Mouse (Mus musculus) A20 (cell line): ENCODE measurements around the gene Trank1.

ENCODE experiments used
- DNase-seq: peaks from one replicate; pipeline ENCODE4 v3.0.0-alpha.2; 2011; ENCODE audit warnings: low read depth, low spot score

The Trank1 gene

DNA sequence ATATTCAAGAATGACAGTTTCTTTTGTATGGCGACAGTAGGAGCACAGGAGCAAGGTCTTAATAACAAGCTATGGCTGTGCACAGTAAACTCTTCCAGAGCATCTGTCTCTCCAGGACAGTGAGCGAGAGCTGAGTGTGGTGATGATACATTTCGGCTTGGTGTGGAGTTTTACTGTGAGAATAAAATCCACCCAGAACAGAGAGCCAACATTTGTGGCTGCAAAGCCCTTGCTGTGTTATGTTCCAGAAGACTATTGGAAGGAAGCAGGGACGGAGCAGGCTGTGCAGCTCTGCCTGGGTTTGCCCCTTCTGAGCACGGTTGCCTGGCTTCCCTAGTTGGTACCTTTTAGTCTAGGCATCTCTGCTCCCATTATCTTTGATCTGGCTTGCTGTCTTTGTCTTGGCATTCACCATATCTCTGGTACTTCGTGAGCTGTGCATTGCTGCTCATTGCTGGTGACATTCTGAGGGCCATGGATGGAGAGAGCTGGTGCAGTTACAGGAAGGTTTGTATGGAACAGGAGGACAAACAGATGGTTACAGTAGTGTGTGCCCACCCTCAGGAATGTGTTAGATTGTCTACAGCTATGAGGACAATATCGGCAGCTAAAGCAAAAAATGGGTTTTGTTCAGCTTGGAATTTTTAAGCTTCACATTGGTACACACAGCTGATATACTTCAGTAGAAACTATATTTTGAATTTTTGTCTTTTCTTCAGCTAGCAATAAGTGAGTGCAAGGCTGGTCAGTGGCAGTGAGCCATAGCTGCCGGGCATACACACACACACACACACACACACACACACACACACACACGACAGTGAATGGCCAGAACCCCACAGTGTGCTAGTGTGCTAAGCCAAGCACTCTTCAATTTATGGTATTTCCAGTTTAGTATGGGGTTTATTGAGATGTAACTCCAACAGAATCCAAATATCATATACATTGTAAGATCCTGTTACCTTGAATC is 69.8 kb downstream of the Trank1 start:
- DNase-seq, result no peak

DNA sequence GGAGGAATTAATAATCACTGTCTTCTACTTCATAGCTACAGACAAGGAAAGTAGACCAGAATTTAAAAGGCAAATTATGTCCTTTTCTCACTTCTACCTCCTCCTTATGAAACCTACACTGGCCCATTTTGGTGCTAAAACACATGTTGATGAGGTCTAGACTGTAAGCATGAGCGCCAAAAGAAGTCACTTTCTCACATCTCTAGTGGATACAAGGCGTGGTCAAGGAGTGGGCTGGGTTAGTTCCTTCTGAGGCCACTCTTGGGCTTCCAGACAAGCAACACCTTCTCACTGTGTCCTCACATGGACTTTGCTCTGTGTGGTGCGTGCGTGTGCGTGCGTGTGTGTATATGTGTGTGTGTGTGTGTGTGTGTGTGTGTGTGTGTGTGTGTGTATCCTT is 70.9 kb downstream of the Trank1 start:
- DNase-seq, result no peak

DNA sequence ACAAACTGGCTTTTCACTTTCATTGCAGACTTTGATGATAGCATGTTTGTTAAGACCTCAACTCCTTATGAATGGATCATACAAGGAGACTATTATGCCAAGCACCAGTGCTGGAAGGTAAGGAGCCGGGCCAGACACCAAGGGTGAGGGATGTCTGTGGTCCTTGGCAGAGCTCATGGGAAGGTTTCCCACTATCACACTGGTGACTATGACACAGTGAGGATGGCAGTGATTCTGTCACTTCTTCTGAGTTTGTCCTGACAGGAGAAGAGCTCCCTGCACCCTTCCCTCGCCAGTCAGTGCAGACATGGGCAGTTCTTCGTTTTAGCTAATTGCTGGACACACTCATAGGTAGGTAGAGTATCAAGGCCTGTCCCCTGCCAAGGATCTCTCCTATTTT is 71.5 kb downstream of the Trank1 start:
- DNase-seq, result no peak

DNA sequence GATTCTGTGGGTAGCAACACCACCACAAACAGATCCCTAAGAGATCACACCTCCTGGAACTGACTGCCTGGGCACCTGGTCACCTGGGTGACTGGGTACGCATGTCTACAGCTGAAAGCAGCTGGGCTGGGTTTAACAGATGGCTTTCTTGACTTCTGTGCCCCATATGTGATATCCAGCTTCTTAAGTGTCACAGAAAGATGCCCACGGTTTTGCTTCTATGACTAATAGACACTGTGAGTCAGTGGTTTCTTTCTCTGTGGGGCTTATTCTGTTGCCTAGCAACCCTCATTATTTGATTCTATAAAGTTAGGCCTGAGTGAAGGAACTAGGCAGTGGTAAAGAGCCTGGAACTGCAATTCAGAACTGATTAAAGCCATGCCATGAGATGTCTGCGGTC is 72.2 kb downstream of the Trank1 start:
- DNase-seq, result no peak

DNA sequence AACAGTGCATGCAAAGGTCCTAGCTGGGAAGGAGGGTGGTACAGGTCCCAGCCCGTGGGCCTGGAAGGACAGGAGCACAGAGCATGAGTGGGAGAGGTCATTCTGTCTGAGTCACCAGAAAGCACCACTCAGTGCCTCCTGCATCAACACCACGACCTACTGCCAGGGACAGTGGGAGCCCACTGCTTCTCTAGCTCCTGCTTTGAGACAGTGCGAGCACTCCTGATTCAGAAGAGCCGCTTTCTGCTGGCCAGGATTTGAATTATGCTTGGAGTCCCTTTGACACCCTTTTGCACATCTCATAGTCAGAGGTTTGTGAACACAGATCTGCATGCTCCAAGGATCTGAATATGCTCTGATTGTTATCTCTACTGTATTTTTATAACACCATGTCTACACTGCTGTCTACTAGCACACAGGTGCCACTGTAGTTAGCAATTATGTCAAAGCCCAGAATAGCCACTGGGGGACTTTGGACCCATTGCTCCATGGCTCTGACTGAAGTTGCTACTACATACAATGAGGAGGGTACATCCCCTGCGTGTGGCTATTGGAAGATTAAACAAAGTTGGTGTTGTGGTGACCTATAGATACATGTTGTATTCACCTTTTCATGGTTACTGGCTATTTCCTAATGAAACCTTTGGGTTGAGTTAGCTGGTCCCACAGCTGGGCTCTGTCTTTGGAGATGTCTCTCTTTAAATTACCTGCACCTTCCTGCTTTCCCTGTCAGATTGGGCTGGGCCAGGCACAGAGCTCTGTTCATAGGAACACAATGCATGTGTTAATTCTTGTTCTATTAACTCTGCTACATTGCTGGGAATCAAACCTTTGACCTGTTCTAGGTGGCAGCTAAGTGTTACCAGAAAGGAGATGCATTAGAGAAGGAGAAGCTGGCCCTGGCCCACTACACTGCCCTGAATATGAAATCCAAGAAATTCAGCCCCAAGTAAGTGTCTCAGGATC is 74.3 kb downstream of the Trank1 start:
- no peak for DNase-seq

DNA sequence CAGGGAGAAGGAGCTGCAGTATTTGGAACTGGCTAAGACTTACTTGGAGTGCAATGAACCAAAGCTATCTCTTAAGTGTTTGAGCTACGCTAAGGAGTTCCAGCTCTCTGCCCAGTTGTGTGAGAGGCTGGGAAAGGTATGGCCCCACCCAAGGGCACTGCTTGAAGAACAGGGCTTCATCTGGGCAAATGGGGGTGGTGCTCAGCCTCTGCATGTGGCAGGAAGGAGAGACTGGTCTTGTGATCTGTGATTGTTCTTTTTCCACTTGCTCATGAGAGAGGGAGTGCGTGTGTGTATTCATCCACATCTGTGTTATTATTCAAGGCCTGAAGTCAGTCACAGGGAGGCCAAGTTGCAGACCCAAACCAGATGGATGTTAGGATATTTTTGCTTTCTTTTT is 75.0 kb downstream of the Trank1 start:
- DNase-seq, result no peak

DNA sequence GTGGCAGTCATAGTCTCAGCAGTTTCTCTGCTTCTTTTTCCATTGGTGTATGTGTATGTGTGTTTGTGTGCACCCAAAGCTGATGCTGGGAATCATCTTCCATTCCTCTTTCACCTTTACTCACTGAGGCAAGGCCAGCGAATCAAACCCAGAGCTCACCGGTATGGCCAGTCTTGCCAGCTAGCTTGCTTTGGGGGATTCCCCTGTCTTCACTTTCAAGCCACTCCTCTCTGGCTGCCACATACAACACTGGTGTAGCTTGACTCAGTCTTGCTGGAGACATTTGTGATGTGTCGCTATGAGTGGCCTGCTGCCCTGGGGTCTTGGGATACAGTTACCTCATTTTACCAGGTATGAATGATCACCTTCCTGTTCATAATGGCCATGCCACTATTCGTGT is 76.0 kb downstream of the Trank1 start:
- no peak for DNase-seq

DNA sequence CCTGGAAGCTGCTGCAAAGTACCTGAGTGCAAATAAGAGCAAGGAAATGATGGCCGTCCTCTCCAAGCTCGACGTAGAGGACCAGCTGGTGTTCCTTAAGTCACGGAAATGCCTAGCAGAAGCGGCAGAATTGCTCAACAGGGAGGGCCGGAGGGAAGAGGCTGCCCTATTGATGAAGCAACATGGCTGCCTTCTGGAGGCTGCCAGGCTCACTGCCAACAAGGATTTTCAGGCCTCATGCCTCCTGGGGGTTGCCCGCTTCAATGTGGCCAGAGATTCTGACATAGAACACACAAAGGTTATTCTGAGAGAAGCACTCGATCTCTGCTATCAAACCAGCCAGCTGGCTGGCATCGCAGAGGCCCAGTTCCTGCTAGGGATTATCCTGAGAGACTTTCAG is 78.5 kb downstream of the Trank1 start:
- no peak for DNase-seq

DNA sequence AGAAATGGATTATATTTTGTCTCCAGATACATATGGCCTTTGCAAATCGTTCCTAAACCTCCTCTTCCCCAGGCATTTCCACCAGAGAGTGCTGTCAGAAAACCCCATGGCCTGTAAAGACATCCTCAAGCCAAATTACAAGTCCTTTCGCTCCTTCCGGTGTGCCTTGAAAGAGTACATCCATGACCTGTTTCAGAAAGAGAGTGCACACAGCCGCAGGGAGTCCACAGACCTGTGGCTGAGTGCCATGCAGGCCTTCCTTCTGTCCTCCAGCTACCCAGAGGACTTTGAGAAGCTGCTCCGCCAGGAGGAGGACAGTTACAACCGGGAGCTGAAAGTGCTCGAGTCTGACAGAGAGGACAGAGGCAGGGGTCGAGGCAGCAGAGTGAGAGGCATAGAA is 79.5 kb downstream of the Trank1 start:
- DNase-seq, result no peak

DNA sequence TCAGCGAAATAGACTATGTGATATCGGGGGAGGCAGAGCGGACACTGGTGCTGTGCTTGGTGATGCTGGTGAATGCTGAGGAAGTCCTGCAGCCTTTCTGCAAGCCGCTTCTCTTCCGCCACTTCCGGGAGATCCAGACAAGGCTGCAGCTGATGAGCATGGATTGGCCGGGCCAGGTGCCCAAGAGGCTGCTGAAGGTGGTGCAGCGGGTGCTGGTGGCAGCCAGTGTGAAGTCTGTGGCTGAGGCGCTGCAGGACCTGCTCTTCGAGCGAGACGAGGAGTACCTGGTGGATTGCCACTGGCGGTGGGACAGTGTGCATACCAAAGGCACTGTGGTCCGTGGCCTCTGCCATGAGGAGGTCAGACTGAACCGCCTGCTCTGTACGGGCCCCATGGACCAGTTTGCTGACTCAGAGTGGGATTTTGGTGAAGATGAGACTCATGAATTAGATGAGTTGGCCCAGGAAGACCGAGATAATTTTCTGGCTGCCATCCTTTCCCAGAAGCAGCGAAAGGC is 80.4 kb downstream of the Trank1 start:
- no peak for DNase-seq

DNA sequence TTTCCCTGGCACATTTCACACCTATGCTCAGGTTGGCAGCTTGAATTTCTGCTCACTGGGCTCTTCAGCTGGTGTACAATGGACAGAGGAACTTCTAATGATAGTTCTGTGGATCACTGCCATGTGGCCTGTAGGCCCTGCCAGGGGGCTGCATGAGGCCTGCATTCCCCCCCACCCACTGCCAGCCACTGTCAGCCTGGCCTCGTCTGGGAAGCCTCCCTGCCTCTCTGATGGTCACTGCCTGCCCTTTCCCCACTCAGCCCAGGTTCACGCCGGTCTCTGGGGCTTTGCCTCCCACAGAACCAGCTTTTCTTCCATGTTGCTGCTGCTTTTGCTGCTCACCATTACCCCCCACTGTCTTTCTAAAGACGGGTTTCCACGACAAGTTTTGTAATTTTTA is 83.7 kb downstream of the Trank1 start:
- DNase-seq, result no peak

DNA sequence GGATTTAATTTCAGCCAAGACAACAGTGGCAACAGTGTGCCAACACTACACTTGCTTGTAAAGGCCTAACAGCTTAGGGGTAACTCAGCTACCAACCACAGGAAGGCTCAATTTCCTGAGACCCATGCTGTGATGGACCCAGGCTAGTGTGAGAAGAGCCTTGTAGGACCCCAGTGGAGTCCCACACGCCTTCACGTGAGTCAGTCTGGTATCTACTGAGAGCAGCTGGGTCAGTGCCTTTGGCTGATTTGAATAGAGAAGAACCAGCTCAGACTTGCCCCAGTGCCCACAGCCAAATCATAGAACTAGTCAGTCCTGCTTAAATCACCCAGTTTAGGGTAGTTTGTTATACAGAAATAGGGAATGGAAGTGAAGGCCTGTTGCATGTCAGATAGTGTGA is 86.5 kb downstream of the Trank1 start:
- DNase-seq, result no peak

DNA sequence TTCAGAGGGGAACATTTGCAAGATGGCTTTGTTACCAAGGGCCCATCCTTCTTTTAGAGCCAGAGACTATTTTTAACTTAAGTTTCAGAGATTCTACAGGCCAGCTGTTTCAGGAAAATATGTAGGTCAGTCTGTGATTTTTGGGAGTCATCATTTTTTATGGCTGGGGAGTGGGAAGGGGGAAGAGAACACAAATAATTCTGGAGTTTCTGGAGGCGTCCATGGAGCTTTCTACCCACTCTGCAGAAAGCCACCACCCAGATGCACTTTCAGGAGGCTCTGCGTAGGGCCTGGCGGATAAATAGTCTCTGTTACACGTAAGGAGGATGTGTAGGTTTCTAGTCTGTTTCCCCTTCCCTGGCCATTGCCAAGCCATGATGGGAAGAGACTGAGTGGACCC is 88.5 kb downstream of the Trank1 start:
- DNase-seq, result no peak

DNA sequence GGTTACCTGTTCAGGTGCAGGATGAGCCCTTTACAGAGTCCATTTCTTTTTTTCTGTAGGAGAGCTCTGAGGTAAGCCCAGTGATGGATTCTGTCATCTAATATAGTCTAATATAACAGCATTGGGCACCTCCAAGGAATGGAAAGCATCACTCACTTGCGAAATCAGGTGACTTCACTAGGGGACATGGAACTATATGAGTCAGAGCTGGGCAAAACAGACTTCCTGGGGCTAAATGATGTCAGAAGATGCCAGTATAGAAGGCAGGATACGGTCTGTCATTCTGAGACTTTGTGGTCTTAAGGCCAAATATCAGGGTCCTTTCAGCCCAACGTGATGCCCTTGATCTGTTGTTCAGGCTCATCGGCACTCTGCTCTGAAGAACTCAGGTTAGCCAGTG is 91.6 kb downstream of the Trank1 start:
- DNase-seq, result no peak

DNA sequence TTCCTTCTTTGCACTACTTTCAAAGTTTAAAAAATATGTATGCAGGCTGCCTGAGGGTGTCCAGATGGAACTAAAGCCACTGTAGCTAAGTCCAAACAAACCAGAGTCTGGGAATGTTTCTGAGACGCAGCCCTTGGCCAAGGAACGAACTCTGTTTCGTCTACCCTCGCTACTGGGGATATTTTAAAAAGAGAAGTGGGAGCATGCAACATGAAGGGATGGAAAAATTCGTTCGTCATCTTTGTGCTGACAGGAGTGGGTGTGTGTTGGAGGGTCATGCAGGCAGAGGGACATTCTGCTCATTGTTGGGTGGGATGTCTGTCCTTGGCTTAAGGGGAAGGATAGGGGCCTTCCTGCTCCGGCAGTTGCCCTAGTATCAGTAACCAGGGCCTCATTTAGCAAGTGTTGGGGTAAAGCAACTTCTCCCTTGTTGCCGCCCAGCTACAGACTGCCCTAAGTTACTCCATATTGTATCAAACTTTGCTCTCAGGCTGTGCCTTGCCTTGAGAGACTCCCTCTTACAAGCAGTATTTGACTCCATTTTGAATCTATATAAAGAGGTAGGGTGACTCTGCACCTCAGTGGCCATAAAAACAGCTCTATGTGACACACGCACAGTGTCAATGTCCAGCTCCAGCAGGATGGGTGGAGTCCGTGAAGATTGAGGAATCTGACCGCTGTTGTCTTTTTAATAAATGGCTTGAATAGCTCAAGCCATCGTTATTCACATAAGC is 93.0 kb downstream of the Trank1 start:
- no peak for DNase-seq

DNA sequence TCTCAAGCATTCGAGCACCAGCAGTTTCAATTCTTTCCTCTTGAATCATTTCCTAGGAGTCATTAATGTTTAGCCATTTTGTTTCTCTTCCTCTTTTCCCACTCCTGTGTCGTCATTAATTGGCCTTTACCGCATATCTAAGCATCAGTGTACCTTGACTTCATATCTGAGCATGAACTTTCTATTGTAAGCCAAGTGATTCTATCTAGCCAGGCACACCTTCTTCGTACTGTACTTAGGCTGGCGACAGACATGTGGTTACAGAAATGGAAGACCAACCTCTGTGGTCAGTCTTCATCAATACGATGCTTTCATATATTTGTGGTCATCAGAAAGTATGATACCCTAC is 93.5 kb downstream of the Trank1 start:
- DNase-seq, result no peak

DNA sequence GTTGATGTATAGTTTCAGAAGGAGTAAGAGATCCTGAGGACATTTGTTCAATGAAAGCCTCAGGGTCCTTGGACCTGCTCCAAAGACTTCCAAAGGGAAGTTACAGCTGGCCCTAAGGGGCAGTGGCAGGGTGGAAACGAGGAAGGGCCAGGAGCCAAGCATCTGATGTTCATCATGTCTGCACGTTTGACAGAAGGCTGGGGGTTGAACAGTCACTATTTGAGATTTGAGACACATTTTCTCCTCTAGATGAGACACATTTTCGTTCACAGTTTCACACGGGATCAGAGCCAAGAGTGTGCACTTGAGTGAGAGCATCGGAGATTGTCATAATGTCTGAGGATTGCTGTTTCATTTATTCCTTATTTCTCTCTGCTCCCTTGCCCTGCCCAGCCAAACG is 96.5 kb downstream of the Trank1 start:
- DNase-seq, result no peak

DNA sequence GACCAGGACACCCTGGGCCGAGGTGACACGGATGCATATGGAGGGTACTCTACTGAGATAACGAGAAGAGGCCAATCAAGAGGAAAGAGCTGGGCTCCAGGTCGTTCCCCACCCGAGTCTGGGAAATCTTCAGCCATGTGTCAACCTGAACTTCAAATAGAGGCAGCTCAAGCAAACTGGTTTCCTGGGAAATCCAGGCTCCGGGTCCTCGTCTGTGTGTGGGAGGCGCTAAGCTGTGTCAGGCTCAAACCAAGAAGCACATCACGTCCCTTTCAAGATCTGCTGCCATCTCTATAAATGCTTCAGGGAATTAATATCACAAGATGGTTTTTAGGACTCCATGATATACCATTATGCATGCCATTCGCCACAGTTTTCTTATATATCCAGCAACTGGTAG is 96.9 kb downstream of the Trank1 start:
- no peak for DNase-seq

DNA sequence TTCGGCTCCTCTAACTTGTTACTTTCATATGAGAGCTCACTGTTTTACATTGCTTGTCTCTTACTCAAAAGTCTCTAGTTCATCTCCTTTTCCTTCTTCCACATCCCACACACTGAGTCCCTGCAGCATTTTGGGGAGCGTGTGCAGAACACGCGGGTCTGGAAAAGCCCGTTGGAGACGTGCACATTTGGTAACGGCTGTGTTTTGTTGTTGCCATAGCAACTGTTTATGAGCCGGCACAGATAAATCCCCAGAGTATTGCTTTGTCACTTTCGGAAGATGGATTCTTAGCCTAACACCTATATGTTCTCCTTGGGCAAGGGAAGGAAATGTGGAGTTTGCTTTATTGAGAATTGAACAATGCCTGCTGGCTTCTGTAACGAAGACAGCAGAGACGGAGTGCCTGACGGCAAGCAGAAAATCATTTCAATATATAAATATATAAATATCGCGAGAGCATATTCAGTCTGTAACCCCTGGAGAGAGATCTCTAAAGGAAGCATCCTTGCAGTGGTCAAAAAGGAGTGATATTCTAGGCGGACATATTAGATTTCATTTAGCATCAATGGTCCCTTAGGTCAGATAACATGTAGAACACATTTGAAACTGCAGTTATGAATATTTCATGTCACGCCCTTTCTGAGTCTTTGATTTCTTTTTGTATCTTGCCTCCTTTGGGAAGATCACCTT is 101.1 kb downstream of the Trank1 start:
- peak; percentile 23 for DNase-seq

DNA sequence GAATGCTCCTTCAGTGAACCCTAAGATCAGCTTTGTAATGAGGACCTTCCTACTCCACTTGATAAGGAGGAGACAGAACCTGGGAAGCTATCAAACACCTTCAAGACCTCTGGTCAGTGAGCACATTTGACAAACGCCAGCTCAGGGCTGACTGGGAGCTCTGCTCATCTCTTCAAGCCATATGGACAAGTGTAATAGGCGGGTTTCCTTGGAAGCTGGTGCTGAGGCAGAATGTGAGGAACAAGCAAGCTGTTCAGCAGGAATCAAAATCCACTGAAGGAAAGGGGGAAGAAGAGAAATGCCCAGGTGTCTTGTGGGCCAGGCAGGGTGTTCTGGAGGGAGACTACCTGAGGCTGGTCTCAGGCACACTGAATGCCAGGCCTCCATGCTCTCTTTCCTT is 110.3 kb downstream of the Trank1 start:
- no peak for DNase-seq

DNA sequence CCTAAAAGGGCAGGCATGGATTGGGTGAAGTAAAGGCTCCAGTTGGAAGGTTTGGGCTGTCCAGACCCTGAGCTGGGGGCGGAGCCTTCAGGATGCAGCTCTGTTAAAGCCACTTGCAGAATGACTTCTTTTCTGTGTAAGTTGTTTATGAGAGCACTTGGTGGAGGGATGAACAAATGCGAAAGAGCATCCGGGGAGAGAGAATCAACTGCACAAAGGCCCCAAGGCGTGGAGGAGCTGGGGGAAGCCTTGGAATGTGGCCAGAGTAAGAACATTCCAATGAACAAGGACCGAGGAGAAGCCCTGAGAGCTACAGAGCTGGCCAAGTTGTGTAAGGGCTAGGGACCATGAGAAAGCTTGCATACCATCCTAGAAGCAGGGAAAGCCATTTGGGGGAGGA is 111.0 kb downstream of the Trank1 start:
- no peak for DNase-seq
